Mouse (Mus musculus) kidney, adult 9 months (tissue): ENCODE measurements at regions not wholly inside any gene's neighbourhood (a gene's known extent, or its start where the extent isn't known, plus 50 kb on each side); places are given as distances from the start of the nearest gene placed in this dataset.

Experiments used
- DNase-seq: peaks from one replicate; pipeline ENCODE4 v3.0.0; 2022

DNA sequence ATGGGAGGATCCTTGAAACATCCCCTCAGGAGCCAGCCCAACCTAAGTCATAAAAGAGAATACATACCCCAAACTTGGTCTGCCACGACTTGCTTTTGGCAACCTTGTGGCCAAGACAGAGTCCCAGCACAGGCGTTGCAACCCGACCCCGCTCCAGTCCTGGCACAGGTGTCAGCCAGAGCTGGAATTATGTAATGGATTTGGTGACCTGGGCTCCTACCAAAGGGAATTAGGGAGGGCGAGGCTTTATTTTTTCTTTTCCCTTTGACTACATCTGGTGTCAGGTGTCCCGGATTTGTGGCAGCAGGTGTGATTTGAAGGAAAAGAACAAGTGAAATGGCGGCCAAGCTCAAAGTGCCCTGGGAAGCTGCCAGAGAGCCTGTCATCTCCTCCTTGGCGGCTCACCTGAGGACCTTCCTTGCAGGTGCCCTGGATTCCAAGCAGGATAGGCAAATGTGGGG, 212.9 kb downstream of the Mef2c start:
- no peak for DNase-seq

DNA sequence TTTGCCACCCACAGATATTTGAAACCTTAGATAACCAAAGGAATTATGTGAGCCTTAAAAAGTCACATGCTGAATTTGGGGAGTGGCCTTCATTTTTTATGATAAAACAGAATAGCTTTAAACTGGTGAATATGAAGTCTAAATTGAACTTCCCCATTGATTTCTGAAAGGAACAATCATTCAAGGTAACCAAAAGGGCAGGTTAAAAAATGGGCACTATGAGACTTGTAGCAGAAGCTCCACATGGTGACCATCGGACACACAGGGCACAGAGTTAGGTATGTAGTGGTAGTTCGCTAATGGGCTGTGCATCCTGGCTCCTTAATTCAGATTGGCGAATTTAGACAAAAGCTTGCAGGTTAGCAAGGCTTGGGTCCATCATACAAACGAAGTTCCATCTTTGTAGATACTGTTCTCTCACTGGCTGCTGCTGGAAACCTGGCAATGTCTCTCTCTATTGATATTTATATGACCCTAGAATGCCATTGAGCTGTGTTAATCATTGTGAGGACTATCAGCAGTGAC, 213.9 kb downstream of the Mef2c start:
- DNase-seq, result no peak

DNA sequence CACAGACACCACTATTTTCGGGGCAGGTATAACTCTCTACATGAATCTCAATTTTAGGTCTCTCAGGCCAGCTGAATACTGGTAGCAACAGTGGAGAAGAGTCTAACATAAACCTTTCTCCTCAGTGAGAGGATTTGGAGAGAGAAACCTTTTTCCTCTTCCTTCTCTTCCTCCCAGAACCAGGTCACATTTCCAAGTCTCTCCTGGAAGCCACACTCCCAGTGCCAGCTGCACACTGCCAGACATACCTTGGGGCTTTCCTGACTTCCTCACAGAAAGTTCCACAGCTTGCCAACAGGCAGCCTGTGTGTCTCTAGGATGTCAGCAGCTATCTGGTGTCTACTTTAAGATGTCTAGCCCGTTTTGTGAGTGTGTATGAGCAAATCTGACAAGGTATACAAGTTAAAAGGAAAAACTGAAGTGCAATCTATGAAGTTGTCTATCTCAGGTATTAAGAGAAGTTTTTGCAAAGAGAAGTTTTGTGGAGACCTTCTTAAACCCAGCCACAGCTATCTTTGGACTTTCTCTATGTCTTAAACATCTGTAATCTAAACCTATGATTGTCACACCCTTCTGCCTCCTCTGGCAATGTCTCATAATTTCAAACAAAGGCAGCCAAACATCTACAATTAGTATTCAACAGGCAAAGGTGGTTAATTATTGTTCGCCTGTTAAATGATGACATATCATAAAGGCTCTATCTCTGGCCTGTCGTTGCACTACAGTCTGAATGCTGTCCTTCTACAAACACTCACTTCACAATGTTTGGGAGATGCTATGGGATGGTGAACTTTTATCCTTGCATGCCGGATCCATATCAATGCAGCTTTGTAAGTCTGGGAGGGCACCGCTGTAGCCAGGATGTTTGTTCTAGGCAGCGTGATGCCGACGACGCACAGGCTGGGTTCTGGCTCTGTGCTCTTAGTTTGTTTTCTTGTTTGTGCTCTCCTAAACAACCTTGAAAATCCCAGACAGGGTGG, 214.9 kb downstream of the Mef2c start:
- no peak for DNase-seq

DNA sequence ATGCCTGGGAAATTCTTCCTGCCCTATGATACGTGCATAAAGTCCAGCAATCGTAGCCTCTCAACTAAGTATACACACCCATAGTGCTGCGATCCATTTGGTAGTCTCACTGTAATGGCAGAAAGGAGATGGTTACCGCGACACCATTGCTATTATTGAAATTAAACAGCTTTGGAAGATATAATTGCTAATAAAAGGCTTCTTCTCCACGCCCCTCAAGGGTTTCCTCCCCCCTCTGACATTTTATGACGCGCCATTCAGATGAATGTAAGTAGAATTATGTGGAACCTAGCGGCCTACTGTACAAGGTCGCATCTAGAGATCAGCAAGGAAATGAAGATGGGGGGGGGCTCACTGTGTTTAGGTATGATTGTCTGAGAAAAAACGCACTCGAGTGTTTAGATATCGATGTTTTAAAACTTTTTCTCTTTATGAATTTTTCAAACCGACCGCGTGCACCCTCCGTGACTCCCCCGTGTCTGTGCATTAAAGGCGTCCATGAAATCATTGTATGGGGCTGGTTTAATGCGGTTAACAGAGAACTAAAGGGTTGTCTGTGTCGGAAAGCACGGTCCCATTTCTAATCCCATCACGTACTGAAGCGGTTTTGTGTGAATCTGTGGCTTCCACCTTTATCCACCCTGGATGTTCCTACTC, 215.9 kb downstream of the Mef2c start:
- no peak for DNase-seq

DNA sequence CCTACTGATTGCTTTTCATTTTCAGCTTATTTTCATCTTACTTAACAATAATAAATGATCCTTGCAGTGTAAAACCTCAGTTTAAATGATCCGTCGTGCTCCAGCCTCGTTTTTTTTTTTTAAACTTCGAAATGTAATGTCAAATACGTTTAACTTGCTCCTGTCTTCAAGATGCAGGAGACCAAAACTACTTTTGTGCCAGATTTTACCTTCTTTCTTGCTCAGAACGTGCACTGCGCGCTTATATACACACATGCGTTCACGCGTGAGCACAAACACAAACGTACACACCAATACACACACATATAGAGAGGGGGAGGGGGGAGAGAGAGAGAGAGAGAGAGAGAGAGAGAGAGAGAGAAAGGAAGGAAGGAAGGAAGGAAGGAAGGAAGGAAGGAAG, 216.5 kb downstream of the Mef2c start:
- no peak for DNase-seq

DNA sequence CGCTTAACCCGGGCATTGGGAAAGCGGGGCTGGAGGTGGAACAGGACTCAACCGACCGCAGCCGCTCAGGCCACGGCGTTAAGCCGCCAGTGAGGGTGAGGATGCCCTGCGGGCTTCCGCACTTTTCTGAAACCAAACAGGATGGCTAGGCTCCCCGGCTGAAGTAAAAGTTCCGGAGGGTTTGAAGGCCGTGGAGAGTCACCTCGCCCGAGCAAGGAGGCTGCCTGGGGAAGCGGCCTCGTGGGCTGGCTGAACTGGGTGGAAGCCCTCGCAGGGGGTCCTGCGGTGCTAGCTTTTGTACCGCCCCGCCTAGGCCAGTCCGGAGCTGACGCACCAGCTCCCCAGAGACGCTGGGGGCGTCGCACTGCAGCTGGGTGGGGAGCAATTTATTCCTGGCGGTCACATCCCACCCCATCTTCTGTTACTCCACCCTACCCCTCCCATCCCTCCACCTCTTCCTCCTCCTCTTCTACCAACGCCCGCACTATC, 217.1 kb downstream of the Mef2c start:
- no peak for DNase-seq

DNA sequence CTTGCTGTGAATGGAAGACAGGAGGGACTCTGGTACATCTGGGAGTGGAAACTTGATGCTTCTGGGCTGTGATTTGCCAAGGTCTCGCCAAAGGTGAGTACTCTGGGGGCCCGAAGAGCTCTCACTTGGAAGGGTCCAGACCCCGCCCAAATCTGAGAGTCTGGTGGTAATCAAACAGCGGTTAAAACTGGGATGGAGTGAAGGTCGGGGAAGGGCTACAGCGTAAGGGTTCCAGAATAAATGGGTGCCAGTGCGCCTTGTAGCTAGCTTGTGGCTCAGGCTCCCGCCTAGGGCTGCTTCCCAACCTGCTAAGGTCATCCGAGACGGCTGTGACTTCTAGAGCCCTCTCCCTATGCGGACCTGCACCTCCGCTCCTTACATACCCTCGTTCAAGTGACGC, 217.7 kb downstream of the Mef2c start:
- no peak for DNase-seq

DNA sequence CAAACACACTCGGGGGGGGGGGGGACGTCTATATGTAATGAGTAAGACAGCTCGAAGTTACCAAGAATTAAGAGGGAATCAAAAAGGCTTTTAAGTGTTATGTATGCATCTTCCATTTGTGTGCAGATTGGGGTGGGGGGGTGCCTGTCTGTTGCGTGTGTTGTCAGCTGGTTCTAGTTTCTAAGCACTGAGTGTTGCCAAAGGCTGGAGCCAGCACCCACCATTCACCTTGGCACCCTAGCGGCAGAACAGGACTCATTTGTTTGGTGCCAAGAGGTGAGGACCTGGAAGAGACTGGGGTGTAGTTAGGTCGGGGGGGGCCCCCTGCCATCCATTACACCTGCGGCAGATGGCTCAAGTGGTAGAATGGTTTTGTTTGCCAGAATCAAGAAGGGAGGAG, 218.4 kb downstream of the Mef2c start:
- no peak for DNase-seq

DNA sequence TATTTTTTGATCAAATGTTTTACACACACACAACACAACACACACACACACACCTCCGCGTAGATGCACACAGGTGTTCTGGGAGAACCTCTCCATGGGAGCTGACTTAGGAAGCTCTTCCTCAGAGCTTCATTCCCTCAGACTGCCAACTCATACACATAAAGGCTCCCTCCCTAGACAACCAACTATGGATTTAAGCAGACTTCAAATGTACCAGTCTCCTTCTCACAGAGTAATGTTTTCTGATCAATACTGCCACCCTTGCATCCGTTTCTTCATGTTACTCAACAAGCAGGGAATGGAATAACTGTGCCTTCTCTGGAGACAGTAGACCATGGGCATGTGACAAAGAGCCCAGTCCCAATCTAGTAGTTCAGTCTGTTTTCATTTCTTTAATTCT, 219.0 kb downstream of the Mef2c start:
- DNase-seq, result no peak

DNA sequence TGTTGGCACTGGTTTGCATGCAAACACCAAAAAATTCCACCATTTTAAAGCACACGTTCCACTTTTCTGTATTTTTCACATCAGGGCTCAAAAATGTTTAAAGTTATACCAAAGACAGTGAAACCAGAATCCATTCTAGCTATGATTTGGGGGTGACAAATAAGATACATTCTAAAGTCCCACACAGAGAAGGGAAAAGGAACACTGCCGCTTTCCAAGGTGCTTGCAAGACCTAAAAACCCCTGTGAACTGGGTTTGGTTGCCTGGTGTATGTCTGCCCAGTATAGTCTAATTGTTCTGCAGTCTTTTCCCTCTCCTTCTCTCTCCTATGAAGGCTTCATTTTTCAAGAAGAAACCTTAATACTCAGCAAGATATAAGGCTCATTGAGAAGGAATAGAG, 219.6 kb downstream of the Mef2c start:
- no peak for DNase-seq

DNA sequence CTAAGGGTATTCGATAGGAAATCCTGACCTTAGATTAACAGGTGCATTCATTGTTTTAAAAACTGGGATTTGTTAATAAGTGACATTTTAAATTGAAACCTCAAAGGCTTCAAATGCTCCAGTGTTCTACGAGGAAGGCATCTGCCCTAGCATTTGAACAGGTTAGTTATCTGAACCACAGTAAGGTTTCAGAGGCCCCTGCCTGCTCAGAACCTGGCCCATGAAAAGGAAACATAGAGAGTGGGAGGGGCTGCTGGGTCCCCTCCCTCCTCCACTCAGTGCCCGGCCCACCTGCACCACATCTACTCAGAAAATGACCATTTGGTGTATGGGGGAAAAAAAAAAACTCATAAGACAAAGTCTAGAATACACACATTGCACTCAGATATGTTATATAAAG, 220.4 kb downstream of the Mef2c start:
- no peak for DNase-seq

DNA sequence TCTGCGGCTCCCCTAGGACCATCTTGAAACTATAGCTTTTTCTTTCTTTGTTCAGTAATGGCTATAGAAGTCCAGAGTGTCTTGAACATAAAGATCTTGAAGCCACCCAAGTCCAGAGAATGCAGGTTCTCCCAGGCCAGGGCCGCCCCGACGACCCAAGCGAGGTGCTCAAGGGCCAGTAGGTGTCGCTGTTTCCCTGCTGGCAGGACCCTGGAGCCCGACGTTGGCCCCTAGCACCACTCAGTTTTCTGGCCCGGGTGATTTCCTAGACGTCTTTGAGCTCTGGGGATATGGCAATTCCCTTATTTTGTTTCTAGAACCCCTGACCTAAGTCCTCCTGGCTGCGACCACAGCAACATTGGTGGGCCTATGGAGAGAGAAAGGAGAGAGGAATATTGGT, 221.2 kb downstream of the Mef2c start:
- no peak for DNase-seq

DNA sequence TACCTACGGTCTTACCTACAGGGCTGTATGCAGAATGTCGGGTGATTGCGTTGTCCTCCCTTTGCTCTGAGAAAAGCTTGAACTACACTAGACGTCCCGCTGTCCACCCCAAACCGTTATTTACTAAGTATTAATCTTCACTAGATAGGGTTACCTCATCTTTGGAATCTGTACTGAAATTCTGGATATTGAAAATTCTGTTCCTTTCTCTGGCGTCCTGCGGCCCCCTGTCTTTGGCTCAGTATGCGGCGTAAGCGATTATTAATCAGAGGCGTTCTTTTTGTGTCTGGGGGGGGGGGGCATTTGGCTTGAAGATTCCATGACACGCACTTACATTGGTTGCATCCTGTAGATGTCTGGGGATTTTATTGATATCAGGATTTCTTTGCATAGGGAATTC, 222.0 kb downstream of the Mef2c start:
- no peak for DNase-seq

DNA sequence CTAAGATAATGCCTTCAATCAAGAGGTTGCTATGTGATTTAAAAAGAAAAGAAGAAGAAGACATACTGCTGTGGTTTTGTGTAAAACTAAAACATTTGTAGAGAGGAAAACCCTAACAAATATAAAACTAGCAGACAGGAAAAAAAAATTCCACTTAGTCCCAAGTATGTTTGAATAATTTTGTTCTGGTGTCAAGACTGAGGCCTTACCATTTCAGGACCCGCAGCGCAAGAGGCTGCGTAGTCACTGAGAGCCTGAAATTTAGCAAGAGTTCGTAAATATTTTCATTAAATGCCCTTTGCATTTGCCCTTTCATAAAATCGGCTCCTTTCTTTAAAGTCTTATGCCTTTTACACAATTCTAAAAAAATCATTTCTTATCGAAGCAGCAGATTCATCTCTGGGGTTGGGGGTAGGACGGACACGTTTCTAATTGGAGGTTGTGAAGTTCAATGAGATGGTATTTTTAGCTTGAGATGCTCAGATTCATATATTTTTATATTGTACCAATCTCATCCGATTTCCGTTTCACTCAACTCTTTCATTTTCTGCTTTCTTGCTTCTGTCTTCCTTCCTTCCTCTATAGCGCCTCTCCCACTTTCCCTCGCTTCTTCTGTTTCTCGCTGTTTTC, 222.6 kb downstream of the Mef2c start:
- no peak for DNase-seq

DNA sequence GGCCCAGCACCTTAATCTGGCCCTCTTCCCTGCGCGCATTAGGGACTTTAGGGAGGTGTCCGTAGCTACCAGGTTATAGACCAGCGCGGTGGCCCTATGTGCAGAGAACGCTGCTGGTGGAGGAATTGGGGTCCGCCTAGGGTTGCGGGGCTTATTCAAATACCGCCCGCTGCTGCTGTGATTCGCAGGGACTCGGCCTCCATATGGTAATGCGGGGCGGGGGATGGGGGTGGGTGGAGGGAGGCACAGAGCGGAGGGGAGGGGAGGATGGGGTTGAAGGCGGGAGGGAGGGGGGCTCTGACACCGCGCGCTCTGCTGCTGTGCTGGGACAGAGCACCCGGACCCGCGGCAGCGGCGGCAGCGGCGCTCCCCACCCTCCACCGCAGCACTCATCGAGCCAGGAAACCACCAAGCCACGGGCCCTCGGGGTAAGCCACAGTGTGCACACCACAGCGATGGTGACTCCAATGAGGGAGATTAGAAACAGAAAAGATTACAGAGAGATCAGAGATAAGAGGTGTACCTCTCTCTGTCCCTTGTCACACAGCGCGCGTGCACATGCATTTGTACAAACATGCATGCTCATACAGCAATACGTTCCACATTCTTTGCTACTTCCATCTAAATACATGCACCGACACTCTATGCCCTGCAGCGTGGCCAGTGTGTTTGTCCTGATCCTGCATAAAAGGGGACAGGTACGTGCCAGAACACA, 223.4 kb downstream of the Mef2c start:
- DNase-seq, result no peak

DNA sequence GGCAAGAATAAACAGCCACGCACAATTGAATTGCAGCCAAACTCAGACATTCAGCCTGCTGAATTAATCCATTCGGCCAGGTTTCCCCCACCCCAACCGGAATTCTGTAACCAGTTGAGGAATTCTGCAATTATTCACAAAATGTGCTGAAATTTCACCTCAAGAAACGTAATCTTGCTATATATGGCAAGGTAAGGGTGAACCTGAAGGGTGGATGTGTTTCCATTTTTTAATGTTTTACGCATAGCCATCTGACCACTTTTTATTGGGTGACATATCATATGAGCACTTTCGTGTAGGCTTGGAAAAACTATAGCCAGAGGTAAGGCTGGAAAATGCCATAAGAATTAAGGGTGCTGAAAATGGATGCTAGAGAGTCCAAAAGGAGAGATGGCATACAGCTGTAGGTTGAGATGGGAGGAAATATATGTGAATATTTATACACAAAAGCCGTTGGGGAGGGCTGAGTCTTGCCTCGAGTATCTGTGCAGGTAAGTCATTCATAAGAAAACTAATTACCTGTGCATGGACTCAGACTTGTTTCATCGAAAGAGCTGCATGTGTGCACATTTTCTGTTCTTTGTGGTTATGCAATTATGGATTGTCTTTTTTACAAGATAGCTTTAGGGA, 224.0 kb downstream of the Mef2c start:
- no peak for DNase-seq

DNA sequence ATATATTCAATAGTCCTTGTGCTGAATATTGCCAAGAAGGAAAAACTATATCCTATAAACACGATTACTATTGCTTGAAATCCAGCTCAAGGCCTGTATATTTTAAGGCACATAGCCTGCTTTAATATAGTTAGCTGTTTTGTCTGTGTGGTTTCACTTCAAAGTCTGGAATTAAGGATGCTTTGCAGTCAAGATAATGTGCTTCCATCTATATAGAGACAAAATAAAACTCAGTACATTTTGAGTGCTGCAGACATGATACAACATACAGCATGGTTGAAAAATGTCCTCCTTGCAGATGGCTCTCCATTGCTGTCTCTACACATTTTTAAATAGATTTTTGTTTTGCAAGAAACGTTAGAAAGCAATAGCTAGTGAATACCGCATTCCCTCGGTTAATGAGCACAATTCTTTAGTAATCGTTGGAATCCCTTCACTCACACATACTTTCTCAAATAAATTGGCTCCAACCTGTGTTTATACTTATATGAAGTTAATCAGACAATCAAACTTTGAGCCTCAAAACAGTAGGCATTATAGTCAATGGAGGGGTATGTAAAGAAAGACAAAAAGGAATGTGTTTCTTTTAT, 224.7 kb downstream of the Mef2c start:
- DNase-seq, result no peak

DNA sequence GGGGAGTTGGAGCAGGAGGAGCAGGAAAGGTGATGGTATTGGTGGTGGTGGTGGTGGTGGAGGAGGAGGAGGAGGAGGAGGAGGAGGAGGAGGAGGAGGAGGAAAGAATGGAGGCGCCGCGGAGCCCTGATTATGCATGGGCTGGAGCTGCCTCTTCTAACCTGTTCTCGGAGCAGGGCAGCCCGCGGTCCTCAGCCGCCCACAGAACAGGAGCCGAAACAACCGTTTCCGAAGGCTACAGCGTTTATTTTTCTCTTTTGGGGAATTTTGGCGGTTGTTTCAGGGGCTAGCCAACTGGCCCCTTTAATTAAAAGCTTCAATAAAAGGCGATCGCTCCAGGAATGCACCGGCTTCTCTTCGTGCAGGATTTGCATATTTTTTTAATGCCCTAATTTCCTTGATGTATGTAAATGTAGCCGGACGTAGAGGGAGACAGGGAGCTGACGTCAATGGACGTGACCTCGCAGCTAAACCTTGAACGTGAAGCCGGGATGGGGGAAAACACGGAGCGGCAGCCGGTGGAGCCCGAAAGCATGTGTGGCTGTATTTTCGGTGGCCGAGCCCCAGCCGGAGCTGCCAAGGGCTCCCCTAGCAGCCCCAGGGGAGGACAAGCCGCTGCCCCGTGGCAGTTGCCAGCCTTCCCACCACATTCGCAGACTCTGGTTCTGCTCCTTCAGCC, 225.6 kb downstream of the Mef2c start:
- DNase-seq, result peak; percentile 52

DNA sequence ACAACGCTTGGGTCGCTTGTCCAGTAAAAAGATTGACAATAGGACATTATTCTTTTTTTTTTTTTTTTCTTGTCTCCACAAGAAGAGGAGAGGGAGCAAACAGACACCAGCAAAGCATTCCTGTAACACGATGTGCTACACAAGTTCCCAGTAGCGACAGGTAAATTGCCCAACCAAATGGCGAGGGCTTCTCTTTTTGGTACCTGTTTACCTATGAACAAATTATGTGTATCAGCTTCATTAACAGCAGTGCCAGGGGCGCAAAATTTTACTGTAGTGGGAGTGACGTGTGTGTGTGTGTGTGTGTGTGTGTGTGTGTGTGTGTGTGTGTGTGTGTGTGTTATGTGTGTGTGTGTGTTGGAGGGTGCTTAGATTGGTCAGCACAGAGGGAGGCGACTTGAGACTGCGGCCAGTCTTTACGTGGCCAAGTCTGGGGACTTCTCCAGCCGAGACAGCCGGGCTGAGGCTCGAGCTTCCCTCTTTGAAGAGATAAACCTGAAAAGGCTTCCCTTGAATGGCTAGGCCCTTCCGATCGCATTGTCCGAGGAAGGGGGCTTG, 226.4 kb downstream of the Mef2c start:
- no peak for DNase-seq

DNA sequence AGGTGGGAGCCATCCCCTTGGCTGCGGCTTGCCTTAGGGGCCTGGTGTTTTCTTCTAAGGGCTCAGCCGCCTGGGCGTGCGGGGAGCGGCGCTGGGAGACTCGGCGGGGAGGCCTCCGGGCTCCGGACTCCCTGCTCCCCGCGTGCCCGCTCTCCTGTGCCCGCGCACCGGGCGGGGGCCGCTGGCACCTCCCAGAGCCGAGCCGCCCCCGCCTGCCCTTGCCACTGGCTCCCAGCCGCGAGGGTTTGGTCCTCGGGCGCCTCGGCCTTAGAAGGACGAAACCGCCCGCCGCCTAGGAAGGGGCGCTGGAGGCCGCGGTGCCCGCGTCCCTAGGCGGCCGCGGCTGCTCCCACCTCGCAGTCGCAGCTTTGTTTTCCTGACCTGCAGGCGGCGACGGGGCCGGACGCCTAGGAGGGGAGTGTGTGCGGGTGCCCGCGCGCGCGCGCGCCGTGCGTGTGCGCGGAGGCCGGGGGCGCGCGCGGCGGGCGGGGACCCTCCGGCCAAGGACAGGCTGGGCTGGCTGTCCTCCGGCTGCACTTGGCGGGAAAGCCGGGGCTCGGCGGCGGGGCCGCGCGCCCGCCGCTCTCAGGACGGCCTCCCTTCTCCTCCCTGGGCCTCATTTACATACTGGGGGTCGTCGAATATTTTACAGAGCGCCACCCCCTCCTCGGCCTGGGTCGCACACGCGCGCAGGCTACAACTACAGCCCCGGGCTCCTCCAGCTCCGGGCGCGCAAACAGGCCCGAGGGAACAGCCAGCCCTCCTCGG, 227.1 kb downstream of the Mef2c start:
- DNase-seq, result no peak
